Mouse (Mus musculus) bone marrow, adult 2 months (tissue): ENCODE data around the gene Prkci.

ENCODE experiments used
- CTCF ChIP-seq: fragments of 200-500 bp; IDR thresholded peaks from 2 replicates; pipeline ENCODE4 v1.5.1; 2011; ENCODE audit warnings: low read length, control low read depth; ENCODE audit not compliant: control insufficient read depth, insufficient read depth
- POLR2A ChIP-seq: fragments of 200-500 bp; IDR thresholded peaks from 2 replicates; pipeline ENCODE4 v1.6.1; 2011; ENCODE audit warnings: low read depth, mild to moderate bottlenecking, control low read depth, low read length, borderline replicate concordance; ENCODE audit not compliant: control insufficient read depth

DNA sequence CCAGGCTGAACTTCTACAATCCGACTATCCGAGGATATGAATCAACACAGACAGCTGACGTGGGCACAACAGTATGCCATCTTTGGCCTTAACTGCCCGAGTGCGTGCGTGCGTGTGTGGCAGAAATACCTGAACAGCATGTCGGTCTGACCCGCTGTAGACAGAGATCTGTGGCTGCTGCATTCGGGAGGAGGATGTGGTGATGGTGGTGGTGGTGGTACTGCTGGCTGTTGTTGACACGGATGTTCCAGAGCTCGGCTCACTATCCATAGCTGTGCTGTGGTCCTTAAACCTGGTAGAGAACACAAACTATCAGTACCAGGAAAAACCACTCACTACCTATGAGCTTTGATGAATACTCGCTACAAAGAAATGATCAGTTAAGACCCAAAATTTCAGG lies 29.9 kb upstream of the Prkci start:
- TF ChIP-seq CTCF (no peak), POLR2A (no peak)
